Mouse (Mus musculus) stomach, embryonic 15.5 days (tissue): ENCODE results near the gene Hnrnpul2. TPM values are rescaled to one million over a fixed set of nuclear protein-coding genes. Genes with fewer than 3 reads are reported as not detected.

Source experiments
- ATAC-seq: fragments of 200-750 bp; cut with Nextera tagmentation; 2 replicates; pipeline ENCODE4 v1.8.0; 2017; ENCODE audit warnings: low read depth, moderate number of reproducible peaks, moderate TSS enrichment; ENCODE audit not compliant: insufficient read depth, low FRiP score
- H3K27ac ChIP-seq: fragments of 300-500 bp; sonication (generic); 2 replicates; pipeline ENCODE4 v1.5.1; 2015; ENCODE audit warnings: mild to moderate bottlenecking, inconsistent platforms
- H3K27me3 ChIP-seq: fragments of 300-500 bp; sonication (generic); replicated peaks from 2 replicates; pipeline ENCODE4 v1.6.1; 2015; ENCODE audit warnings: inconsistent platforms
- H3K36me3 ChIP-seq: fragments of 300-500 bp; sonication (generic); 2 replicates; pipeline ENCODE4 v1.6.1; 2015; ENCODE audit warnings: inconsistent platforms
- H3K4me1 ChIP-seq: fragments of 300-500 bp; sonication (generic); 2 replicates; pipeline ENCODE4 v1.6.1; 2015; ENCODE audit warnings: inconsistent platforms
- H3K4me2 ChIP-seq: fragments of 300-500 bp; sonication (generic); 2 replicates; pipeline ENCODE4 v1.6.1; 2015; ENCODE audit warnings: mild to moderate bottlenecking, inconsistent platforms
- H3K4me3 ChIP-seq: fragments of 300-500 bp; sonication (generic); replicated peaks from 2 replicates; pipeline ENCODE4 v1.5.1; 2015; ENCODE audit warnings: inconsistent platforms
- H3K9ac ChIP-seq: fragments of 300-500 bp; sonication (generic); 2 replicates; pipeline ENCODE4 v1.6.1; 2015; ENCODE audit warnings: inconsistent platforms
- H3K9me3 ChIP-seq: fragments of 300-500 bp; sonication (generic); 2 replicates; pipeline ENCODE4 v1.6.1; 2016; ENCODE audit warnings: inconsistent platforms
- WGBS: fragments of 180-500 bp; shearing (Covaris S2); methylation state at CpG from one replicate; pipeline ENCODE4 v1.1.7; 2015; 5-methylcytosine and 5-hydroxymethylcytosine counted together
- polyA plus RNA-seq: library from polyadenylated mRNA; unstranded; fragments of >200 nt; fragmentation: Nextera tagmentation; extraction: Ambion mirVana; gene quantifications from 2 replicates; pipeline ENCODE4 v1.2.1, GENCODE M21; 2015

Gene Hnrnpul2
- polyA plus RNA-seq: 5.9 and 6.6 TPM in 2 replicates

DNA sequence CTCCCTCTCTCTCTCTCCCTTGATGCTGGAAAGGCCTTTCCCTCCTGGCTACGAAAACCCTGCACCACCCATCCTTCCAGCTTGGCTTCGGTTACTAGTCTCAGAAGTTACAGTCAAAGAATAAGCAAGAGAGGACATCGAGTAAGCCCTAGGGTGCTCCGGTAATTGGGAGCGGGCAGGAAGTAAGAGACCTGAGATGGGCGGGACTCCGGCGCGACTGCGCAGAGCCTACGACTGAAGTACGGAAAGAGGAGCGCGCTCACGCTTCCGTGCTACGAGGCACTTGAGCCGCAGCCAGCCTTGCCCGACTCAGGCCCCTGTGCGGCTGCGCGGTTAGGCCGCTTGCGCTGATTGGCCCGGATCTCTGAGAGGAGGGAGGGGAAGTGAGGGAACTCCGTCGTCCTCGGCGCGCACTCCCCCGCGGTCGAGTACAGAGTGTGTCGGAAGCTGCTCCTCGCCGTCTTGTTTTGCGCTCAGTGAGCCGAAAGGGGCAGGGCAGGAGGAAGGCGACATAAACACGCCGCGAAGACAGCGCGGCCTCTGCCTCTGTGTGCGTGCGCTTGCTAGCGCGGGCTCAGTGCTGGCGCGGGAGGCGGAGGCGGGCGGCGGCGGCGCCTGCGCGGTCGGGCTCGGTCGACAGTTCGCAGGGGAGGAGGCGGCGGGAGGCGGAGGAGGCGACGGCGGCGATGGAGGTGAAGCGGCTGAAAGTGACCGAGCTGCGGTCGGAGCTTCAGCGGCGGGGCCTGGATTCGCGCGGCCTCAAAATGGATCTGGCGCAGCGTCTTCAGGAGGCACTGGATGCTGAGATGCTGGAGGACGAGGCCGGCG lies at the start of gene Hnrnpul2:
TSS of gene Hnrnpul2 (plus strand) at position 415 of the 828 bp plus-strand sequence.
- ATAC-seq: peak; percentile 94
- Histone ChIP-seq H3K4me2 (peak within 1 kb of the TSS; percentile 74), H3K4me3 (peak within 1 kb of the TSS; percentile 93), H3K4me1 (peaks cover 29% of the 10 kb centered on the region; the same call in 1 of the 2 replicates), H3K9ac (peak within 1 kb of the TSS; percentile 98), H3K27me3 (no peaks in the 10 kb centered on the region), H3K36me3 (peaks cover 17% of the 10 kb centered on the region), H3K27ac (peak within 1 kb of the TSS; percentile 100), H3K9me3 (no peaks in the 10 kb centered on the region)
- WGBS: under 1% methylated on average over 81 of the region's 83 CpGs

DNA sequence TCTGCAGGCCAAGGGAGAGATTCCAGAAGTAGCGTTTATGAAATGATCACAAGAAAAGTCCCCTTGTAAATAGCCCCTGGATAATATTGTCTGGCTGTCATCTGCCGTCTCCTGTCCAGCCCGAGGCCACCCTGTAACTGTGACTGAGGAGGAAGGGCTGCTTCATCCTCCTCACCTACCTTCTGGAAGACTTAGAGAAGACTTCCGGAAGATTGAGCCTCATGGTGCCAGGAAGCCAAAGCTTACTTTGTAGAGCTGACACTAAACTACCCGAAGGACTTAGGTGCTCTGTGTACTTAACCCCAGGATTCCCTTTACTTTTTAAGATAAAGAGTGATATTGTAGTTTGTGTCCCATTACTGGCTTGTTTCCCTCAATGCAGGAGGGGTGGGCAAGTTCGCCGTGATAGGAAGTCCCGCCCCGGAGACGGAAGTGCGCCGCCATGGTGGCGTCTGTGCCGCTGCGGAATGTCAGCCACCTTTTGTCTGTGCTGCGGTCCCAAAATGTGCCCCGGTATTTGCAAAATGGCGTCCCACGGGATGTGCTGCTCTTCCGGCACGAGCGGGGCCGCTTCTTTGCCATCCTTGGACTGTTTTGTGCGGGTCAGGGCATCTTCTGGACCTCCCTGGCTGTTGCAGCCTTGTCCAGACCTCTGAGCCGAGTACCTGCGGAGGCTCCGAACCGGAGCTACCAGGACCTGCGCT lies 49.1 kb upstream of the Hnrnpul2 start, which contains the start of gene Tmem223:
TSS of gene Tmem223 (plus strand) at position 430 of the 704 bp plus-strand sequence.
- Histone ChIP-seq H3K9ac (peak within 1 kb of the TSS; percentile 67), H3K27me3 (no peaks in the 10 kb centered on the region), H3K4me3 (peak within 1 kb of the TSS; percentile 56), H3K27ac (peak within 1 kb of the TSS; percentile 58), H3K4me1 (peaks cover 15% of the 10 kb centered on the region), H3K36me3 (peaks cover 39% of the 10 kb centered on the region), H3K4me2 (peak within 1 kb of the TSS; percentile 59), H3K9me3 (no peaks in the 10 kb centered on the region)
- ATAC-seq: 0 out of 2 replicates have a peak, but pooled peaks have one; percentile 13
- 21% methylated on average over 29 of the region's 29 CpGs for WGBS

DNA sequence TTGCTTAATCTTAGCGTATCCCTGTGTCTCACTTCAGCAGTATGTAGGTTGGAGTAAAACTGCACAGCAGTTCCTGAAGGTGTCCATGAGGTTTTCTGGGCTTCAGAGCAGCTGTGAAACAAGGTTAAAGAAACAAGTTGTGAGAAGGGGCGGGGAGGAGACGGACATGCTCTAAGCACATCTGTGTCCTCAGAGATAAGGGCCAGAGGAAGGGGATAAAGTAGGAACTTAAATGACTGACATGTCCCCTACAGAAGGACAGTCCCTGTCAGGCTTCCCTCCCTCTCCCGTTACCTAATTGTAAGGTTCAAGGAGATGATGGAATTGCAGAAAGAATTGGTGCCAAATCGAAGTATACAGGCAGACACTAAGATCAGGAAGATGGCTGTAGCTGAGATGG lies 46.8 kb upstream of the Hnrnpul2 start:
- Histone ChIP-seq H3K27ac (0 out of 2 replicates have a peak overlapping the region, but pooled peaks have one; percentile 100), H3K27me3 (no peaks in the 10 kb centered on the region), H3K9ac (peak overlapping the region; percentile 71; the same call in 1 of the 2 replicates), H3K9me3 (no peaks in the 10 kb centered on the region), H3K4me1 (peaks cover 15% of the 10 kb centered on the region), H3K4me2 (peak overlapping the region; percentile 89), H3K36me3 (peaks cover 19% of the 10 kb centered on the region), H3K4me3 (peak overlapping the region; percentile 67)
- WGBS: 68% methylated on average over 5 of the region's 5 CpGs
- no peak for ATAC-seq

DNA sequence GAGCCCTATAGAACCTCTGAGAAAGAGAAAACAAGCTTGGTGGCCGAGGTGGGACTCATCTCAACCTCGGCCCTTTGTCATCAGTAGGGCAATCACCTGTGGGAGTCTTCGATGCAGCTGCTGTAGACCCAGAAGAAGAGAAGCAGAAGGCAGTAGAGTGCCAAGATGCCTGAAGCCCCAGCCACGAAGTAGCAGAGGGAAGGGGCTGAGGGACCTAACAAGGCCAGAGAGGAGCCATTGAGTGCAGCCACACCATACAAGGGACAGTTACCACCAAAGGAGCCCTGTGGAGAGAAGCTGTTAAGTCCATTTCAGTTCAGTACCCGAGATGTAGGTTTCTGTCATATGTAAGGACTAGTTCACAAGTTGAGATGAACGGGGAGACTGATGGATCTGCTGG lies 46.4 kb upstream of the Hnrnpul2 start:
- 49% methylated on average over 6 of the region's 6 CpGs for WGBS

DNA sequence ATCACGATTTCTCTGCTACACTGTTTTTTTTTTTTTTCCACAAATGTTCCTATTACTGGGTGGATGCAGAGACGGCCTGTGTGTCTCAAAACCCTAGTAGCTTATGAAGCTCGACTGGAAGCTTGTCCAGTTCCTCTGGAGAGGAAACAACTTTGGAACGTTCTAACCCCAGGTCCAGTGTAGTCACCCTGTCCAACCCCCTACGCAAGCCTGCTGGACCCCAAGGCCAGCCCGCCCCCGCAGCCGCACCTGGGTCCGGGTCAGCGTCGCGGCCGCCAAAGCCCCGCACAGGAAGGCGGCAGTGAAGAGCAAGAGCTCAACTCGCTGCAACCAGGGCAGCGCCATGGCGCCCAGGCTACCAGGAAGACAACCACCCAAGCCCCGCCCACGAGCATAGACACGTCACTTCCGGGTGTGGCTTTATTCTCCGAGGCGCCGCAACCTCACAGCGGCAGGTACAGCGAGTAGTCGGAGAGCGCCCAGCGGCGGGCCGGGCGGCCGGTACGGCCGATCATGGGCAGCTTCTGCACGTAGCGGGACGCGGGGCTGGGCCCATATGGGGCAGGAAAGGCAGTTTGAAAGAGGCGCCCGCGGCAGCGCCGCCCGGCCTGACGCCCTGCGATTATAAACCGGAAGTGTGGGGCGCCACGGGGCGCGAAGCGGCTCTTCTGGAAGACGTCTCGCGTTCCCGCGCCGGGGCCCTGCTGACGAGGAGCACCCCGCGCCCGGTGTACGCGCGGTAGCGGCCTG lies 45.5 kb upstream of the Hnrnpul2 start, which contains the start of gene Tmem179b:
TSS of gene Tmem179b (minus strand) at position 382 of the 750 bp plus-strand sequence.
- H3K27ac ChIP-seq: peak within 1 kb of the TSS; percentile 100
- H3K4me1 ChIP-seq: peaks cover 15% of the 10 kb centered on the region
- H3K27me3 ChIP-seq: no peaks in the 10 kb centered on the region
- H3K4me2 ChIP-seq: peak within 1 kb of the TSS; percentile 89
- H3K36me3 ChIP-seq: peaks cover 17% of the 10 kb centered on the region
- H3K9ac ChIP-seq: peak within 1 kb of the TSS; percentile 71
- WGBS: under 1% methylated on average over 68 of the region's 68 CpGs
- no peaks in the 10 kb centered on the region for H3K9me3 ChIP-seq
- peak; percentile 91 for ATAC-seq
- peak within 1 kb of the TSS; percentile 67 for H3K4me3 ChIP-seq

More for the DNA sequence above, 46.4 kb upstream of the Hnrnpul2 start:
- ATAC-seq: no peak
- H3K4me3 ChIP-seq: peak overlapping the region; percentile 67
- H3K4me2 ChIP-seq: peak overlapping the region; percentile 89
- peaks cover 22% of the 10 kb centered on the region for H3K36me3 ChIP-seq
- peaks cover 15% of the 10 kb centered on the region for H3K4me1 ChIP-seq
- H3K9ac ChIP-seq: peak overlapping the region; percentile 71; the same call in 1 of the 2 replicates
- no peaks in the 10 kb centered on the region for H3K9me3 ChIP-seq
- peak overlapping the region; percentile 100 for H3K27ac ChIP-seq
- H3K27me3 ChIP-seq: no peaks in the 10 kb centered on the region

DNA sequence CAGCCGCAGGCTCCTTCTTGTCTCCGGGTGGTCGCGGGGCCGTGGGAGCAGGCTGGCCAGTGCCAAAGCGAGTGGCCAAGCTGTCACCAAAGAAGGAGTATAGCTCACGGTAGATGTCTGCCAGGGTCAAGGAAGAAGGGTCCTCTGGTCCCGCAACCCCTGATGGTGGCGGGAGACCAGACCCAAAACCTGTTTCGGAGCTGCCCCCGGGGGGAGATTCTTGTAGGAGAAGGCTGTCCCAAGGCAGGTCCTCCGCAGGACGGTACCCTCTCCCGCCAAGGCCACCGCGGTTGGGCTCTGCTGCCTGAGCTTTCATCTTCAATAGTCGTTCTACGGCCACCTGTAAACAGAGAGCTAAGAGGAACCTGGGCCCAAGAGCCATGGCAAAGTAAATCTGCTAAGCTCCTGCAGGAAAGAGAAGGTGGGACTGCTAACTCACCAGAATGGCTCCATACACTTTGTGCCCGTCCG lies 44.8 kb upstream of the Hnrnpul2 start:
- ATAC-seq: peak; percentile 4
- H3K4me1 ChIP-seq: peaks cover 15% of the 10 kb centered on the region

DNA sequence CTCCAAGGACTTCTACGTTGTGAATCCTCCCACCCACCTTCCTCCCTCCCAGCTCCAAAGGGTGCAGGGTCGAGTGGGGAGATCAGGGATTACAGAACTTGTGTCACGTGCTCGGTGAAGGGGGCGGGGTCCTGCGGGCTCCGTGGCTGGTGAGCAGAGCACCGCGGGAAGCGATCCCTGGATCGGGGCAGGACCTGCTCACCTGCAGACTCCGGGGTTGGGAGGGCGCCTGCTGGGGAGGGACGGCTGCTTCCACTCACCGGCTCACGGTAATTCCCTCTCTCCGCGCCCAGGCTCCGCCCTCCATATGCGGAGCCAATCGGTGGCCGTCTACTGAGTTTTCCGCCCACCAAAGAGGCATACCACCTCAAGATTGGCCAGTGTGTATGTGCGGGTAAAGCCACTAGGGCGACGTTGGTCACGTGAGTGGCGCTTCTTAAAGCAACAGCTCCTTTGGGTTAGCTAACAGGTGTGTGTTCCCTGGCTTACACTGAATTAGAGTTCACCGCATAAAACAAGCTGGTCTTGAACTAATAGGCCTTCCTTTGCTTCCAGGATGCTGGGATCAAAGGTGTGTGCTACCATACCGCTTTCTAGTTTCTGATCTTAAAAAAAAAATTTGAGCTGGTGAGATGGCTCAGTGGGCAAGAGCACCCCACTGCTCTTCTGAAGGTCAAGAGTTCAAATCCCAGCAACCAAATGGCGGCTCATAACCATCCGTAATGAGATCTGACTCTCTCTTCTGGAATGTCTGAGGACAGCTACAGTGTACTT lies 33.6 kb upstream of the Hnrnpul2 start, which contains the start of gene Taf6l:
TSS of gene Taf6l (minus strand) at position 410 of the 774 bp plus-strand sequence.
- 0 out of 2 replicates have a peak, but pooled peaks cover 9% of the 10 kb centered on the region for H3K36me3 ChIP-seq
- peak within 1 kb of the TSS; percentile 70 for H3K4me2 ChIP-seq
- no peaks in the 10 kb centered on the region for H3K9me3 ChIP-seq
- peak within 1 kb of the TSS; percentile 61; the same call in 1 of the 2 replicates for H3K9ac ChIP-seq
- peak within 1 kb of the TSS; percentile 75 for H3K4me3 ChIP-seq
- ATAC-seq: peak; percentile 99
- no peaks in the 10 kb centered on the region for H3K4me1 ChIP-seq
- under 1% methylated on average over 32 of the region's 32 CpGs for WGBS
- H3K27ac ChIP-seq: peak within 1 kb of the TSS; percentile 87
- H3K27me3 ChIP-seq: no peaks in the 10 kb centered on the region

More for the DNA sequence above, 44.8 kb upstream of the Hnrnpul2 start:
- peak overlapping the region; percentile 67 for H3K4me3 ChIP-seq
- no peaks in the 10 kb centered on the region for H3K27me3 ChIP-seq
- 4% methylated on average over 20 of the region's 20 CpGs for WGBS
- H3K9me3 ChIP-seq: no peaks in the 10 kb centered on the region
- peak overlapping the region; percentile 100 for H3K27ac ChIP-seq
- peak overlapping the region; percentile 89 for H3K4me2 ChIP-seq
- peaks cover 15% of the 10 kb centered on the region; the same call in 1 of the 2 replicates for H3K36me3 ChIP-seq
- peak overlapping the region; percentile 71 for H3K9ac ChIP-seq

DNA sequence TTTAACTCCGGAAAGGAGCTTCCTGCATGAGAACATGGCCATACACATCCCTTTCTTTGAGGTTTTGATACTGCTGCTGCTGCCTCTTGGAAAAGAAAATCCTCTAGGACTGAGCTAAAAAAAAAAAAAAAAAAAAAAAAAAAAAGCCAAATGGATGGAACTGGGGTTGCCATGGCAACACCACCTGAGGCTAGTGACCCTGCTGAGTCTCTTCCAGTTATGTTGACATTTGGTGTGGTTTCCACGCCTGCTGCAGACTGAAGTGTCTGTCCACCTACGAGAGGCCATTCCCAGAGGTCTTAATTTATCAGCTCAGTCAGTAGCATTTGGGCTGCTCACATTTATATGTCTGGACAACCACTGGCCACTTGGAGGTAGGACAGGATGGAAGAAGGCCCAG lies 31.3 kb upstream of the Hnrnpul2 start:
- Histone ChIP-seq H3K27ac (no peak overlapping the region), H3K27me3 (no peaks in the 10 kb centered on the region), H3K4me1 (no peaks in the 10 kb centered on the region), H3K4me3 (no peak overlapping the region), H3K36me3 (peaks cover 14% of the 10 kb centered on the region), H3K9me3 (no peaks in the 10 kb centered on the region), H3K9ac (no peak overlapping the region), H3K4me2 (no peak overlapping the region)
- no peak for ATAC-seq
- 26% methylated on average over 3 of the region's 3 CpGs for WGBS

DNA sequence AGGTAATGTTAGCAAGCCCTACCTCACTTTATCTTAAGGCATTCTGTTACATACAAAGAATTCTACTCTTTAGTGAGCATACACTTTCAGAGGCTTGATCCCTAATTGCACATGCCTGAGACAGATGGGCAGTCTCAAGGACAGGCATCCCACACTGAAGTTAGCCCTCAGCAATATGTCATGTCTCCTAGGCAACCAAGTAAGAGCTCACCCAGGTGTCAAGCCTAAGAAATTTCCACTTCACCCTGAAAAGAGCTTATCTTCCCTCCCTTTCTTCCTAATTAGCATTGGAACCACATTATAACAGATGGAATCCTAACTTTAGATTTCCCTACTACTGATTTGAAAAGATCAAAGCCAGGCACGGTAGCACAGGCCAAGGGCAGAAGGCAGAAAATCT lies 30.6 kb upstream of the Hnrnpul2 start:
- Histone ChIP-seq H3K9me3 (no peaks in the 10 kb centered on the region), H3K27ac (no peak overlapping the region), H3K4me2 (no peak overlapping the region), H3K9ac (no peak overlapping the region), H3K4me1 (no peaks in the 10 kb centered on the region), H3K27me3 (no peaks in the 10 kb centered on the region), H3K4me3 (no peak overlapping the region), H3K36me3 (peaks cover 19% of the 10 kb centered on the region)
- ATAC-seq: no peak
- 25% methylated on average over 1 of the region's 1 CpGs for WGBS

DNA sequence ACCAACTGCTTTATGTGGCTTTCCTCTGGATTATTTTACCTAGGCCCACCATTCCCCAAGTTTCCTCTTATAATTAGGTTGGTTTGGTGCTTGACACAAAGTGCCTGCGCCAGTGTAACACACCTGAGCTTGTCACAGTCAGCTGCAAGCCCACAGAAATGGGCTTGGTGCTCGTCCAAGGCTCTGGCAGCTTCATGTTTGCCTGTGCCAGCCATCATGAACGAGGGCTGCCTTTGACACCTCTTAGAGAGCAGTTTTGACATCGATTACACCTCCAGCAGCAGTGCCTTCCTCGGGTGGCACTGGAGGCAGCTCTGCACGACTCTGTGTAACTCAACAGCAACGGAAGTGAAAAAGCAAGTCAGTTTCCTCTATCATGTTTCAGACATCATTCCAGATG lies 29.6 kb upstream of the Hnrnpul2 start:
- H3K27ac ChIP-seq: no peak overlapping the region
- no peaks in the 10 kb centered on the region for H3K27me3 ChIP-seq
- no peaks in the 10 kb centered on the region for H3K9me3 ChIP-seq
- no peak overlapping the region for H3K4me2 ChIP-seq
- WGBS: 82% methylated on average over 7 of the region's 7 CpGs
- no peaks in the 10 kb centered on the region for H3K4me1 ChIP-seq
- H3K4me3 ChIP-seq: no peak overlapping the region
- ATAC-seq: no peak
- H3K36me3 ChIP-seq: peaks cover 28% of the 10 kb centered on the region
- no peak overlapping the region for H3K9ac ChIP-seq
